Mouse (Mus musculus): ENCODE measurements around the gene Tnfrsf14.

The Tnfrsf14 gene

GRCm38 (mm10) chr4:154928395-154929087 lies at the start of gene Tnfrsf14:
Gene Tnfrsf14 (minus strand): TSS chr4:154928563.
- DNase-seq (ENCODE audit: low spot score): no peak

GRCm38 (mm10) chr4:154974163-154974611 lies 45.8 kb upstream of the Tnfrsf14 start:
- no peak for DNase-seq (ENCODE audit: low spot score)

DNA sequence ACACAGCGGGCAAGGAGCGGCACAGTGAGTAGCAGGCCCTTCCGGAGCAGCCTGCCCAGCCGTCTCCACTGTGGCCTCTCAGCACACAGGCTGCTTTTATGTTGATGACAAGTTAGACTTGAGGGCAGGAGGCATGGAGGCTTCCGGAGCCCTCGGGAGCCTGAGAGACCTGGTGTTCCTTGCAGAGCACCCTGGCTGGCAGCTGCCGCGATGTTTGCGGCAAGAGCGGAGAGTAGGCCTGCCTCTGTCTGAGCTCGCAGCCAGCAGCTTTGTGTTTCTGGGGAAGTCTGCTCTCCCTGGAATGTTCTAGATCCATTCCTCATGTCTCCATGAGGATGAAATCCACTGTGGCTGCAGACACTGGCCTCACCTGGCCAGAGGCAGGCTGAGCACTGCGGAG lies 44.2 kb upstream of the Tnfrsf14 start:
- DNase-seq (ENCODE audit: low spot score): no peak

- DNase-seq (ENCODE audit: low spot score): no peak
Observed at GRCm38 (mm10) chr4:154967173-154967572, 38.8 kb upstream of the Tnfrsf14 start.

- no peak for DNase-seq (ENCODE audit: low spot score)
Observed at GRCm38 (mm10) chr4:154965856-154966255, 37.5 kb upstream of the Tnfrsf14 start.

- DNase-seq (ENCODE audit: low spot score): no peak
Observed at GRCm38 (mm10) chr4:154964581-154965235, 36.3 kb upstream of the Tnfrsf14 start.

DNA sequence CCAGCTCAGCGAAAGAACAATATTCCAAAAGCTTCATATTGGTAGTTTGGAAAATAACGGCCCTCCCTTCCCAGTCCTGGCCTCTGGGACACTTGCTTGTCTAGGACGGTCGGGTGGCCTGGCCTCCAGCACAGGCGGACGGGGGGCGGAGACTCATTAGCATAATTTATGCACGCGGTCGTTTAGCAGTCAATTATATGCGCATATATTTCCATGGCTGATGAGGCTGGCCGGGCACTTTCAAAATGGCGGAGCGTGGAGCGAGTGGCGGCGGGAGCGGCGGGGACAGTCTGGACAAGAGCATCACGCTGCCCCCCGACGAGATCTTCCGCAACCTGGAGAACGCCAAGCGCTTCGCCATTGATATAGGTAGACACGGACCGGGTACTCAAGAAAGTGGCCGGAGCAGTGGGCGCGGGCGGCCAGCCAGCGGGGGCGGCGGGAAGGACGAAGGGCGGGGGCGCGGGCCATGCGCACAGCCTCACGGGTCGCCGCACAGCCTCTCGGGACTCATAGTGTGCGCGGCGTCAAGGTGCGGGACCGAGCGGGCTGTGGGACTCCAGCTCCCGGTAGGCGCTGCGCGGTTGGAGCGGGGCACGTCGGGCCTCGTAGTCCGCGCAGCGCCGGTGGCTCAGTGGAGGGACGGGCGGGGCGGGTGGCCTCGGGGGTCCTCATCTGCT lies 35.7 kb upstream of the Tnfrsf14 start, which contains the start of gene Pank4:
Gene Pank4, plus strand, starts transcription at position 223 of the 680 bp plus-strand sequence.
- DNase-seq (ENCODE audit: low spot score): peak; percentile 79

DNA sequence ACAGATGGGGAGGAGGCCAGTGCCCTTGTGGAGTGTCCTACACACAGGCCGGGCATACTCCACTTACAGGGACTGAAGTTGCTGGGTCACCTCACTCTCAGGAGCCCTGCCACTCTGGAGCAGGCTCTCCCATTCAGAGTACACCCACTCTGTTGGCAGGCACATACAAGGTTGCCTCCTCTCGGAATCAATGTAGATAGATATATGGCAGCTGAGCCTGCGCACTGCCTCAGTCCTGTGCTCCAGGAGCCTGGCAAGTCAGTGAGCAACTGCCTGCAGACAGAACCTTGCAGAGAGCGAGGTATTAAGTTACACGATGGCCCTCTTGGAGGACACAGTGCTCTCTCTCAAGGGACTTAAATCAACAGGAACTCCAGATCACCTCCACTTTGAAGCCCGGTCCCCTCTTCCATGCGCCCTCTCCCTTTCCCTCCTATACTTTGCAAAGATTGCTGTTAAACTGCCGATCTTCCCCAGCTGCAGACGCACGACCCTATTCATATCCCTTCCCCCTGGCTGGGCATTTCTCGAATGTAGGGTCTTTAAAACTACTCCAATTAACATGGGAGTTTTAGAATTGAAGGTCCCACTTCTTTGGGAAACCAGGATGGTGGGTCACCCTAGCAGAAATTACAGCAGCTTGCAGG lies 35.0 kb upstream of the Tnfrsf14 start:
- no peak for DNase-seq (ENCODE audit: low spot score)

GRCm38 (mm10) chr4:154962683-154963082 lies 34.3 kb upstream of the Tnfrsf14 start:
- DNase-seq (ENCODE audit: low spot score): no peak

DNA sequence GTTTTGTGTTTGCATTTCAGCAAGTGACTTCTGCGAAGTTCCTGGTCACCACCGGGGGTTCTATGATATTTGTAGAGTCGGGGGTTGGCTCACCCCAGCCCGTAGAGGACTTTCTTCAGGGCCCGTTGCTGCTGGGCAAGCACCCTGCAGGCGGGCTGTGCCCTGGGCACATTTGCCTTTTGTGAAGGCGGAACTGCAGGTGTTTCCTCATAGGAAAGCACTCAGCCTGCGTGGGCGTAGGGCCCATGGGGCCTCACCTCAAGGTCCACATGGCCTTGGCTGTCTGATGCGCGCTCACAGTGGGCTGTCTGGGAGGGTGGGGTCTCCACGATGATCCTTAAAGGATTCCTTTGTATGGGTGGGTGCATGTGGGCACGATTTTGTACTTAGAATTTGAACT lies 33.5 kb upstream of the Tnfrsf14 start:
- no peak for DNase-seq (ENCODE audit: low spot score)

DNA sequence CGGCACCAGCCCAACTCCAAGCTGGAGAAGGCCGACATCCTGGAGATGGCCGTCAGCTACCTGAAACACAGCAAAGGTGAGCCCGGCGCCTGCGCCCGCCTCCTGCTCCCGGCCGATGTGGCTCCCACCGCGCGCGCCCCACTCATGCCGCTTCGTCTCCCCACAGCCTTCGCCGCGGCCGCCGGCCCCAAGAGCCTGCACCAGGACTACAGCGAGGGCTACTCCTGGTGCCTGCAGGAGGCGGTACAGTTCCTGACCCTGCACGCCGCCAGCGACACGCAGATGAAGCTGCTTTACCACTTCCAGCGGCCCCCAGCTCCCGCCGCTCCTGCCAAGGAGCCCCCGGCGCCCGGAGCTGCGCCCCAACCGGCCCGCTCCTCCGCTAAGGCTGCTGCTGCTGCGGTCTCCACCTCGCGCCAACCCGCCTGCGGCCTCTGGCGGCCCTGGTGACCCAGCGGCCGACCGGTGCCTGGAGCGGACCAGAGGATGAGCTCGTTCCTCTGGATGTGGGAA lies 32.9 kb upstream of the Tnfrsf14 start:
- no peak for DNase-seq (ENCODE audit: low spot score)

DNA sequence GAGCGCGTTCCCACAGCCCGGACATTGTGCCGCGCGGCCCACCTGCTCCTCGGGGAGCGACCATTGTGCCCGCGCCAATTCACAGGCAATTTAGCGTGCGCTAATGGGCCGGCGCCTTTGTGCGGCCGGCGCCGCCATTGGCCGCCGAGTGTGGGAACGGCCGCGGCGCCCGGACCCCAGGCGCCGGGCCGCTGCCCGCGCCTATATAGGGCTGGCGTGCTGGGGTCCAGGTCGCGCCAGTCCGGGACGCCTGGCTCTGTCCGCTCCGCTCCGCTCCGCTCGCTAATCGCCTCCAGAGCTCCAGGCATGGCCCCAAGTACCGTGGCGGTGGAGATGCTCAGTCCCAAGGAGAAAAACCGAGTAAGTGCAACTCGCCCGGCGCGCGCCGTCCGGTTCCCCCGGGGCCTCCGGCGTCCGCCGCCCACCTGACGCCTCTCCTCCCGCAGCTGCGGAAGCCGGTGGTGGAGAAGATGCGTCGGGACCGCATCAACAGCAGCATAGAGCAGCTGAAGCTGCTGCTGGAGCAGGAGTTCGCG lies 32.4 kb upstream of the Tnfrsf14 start, which contains the start of gene Hes5:
Gene Hes5, plus strand, starts transcription at position 234 of the 536 bp plus-strand sequence.
- DNase-seq (ENCODE audit: low spot score): no peak

DNA sequence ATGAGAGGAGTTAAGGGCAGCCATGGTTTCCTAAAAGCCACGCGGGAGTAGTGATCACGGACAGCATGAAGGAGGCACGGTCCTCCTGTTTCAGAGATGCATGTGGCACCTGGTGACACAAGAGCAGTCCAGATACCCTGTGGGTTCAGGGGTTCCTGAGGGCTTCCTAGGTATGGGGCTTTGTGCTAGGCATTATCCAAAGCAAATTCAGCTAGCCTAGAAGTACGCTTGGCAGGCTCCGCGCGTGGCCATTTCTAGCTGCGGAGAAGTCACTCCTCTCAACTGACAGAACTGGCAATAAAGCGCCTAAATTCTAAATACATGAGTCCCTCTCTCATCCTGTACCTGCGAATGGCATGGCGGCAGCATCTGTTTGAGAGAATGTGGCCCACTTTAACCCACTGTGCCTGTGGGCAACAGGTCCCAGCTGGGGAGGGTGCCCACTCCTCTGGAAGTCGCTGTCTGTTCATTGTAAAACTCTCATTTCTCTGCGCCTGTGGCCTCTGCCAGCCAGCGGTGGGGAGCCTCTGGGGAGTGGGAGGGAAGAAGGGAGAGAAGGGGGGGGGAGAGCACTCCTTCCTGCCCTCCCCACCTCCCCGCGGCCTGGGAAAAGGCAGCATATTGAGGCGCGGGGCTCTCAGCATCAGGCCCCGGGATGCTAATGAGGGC lies 31.8 kb upstream of the Tnfrsf14 start:
- no peak for DNase-seq (ENCODE audit: low spot score)

DNA sequence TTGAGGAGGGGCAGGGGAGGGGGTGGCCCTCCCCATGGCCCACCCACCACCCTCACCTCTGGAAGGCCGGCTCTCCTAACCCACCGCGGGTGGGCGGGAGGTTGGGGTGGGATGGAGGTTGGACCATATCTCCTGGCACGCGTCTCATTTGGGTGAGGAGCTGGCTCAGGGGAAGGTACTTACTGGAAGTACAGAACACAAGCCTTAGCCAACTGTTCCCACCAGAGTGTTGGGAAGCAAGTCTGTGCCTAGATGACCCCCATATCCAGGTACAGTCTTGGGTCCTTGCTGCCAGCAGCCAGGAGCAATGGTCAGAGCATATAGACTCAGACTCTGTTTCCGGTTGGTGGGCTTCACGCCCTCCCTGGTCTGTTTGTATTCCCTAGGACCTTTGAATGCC lies 30.3 kb upstream of the Tnfrsf14 start:
- DNase-seq (ENCODE audit: low spot score): no peak

DNA sequence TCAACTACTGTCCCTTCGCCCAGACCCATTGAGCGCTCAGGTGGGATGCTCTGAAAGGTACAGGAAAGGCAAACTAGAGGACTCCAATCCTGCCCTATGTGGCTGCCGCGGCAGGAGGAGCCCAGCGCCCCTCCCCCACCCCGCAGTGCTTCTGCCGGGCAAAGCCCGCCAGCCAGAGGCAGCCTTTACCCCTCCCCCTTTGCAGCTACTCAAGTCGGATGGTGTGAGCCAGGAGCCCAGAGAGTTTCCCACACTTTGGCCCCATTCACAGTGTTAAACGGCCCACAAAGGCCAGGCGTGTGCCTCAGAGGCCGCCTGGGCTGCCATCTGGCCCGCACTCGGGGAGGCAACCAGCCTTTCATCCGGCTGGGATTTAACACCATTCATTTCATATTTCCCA lies 29.8 kb upstream of the Tnfrsf14 start:
- DNase-seq (ENCODE audit: low spot score): no peak

- no peak for DNase-seq (ENCODE audit: low spot score)
Observed at GRCm38 (mm10) chr4:154957289-154957993, 29.1 kb upstream of the Tnfrsf14 start.

DNA sequence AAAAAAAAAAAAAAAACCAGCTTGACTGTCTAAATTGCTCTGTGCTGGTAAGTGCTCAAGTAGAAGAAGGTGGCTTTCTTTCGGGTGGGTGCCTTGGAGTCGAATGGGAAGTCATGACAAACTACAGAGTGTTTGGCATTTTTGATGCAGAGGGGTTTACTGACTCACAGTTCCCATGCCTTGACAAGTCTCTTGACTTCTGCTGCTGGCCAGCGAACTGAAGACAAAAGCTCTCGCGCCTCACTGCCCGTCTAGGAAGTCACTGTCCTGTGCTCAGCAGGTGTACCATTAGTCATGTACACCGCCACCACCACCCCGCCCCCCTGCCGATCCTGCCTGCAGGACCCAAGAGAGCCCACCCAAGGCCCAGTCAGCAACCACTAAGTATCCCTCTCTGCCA lies 28.2 kb upstream of the Tnfrsf14 start:
- DNase-seq (ENCODE audit: low spot score): no peak

GRCm38 (mm10) chr4:154952461-154953241 lies 24.3 kb upstream of the Tnfrsf14 start:
- no peak for DNase-seq (ENCODE audit: low spot score)

- no peak for DNase-seq (ENCODE audit: low spot score)
Observed at GRCm38 (mm10) chr4:154949589-154949982, 21.2 kb upstream of the Tnfrsf14 start.

Data from urinary bladder, postnatal 25 days (tissue).